Mouse (Mus musculus) right cerebral cortex, adult 18-20 months (tissue): ENCODE data around the gene Fastkd1.
"Not testable (repeated sequence)": the region's sequence is repeated elsewhere in the genome, so short reads cannot be mapped to it uniquely, and the experiment has no call there.

Source experiments
- DNase-seq: peaks from one replicate; pipeline ENCODE4 v3.0.0; 2022; ENCODE audit warnings: mixed read lengths

The Fastkd1 gene

GRCm38 (mm10) chr2:69668414-69668813 is 44.9 kb downstream of the Fastkd1 start:
- DNase-seq, result no peak

GRCm38 (mm10) chr2:69667656-69668055 is 45.7 kb downstream of the Fastkd1 start:
- no peak for DNase-seq

- DNase-seq, result no peak
Measured at GRCm38 (mm10) chr2:69663827-69664476, 49.4 kb downstream of the Fastkd1 start.

- DNase-seq, result no peak
Measured at GRCm38 (mm10) chr2:69659326-69659725, 54.0 kb downstream of the Fastkd1 start.

- no peak for DNase-seq
Measured at GRCm38 (mm10) chr2:69649716-69650115, 63.6 kb downstream of the Fastkd1 start.

GRCm38 (mm10) chr2:69646726-69647490 is 66.4 kb downstream of the Fastkd1 start, which contains the start of gene Bbs5:
Gene Bbs5, plus strand, starts transcription at chr2:69647171.
- peak; percentile 96 for DNase-seq

GRCm38 (mm10) chr2:69644968-69645617 is 68.2 kb downstream of the Fastkd1 start:
- no peak for DNase-seq

- DNase-seq, result no peak
Measured at GRCm38 (mm10) chr2:69640100-69640499, 73.2 kb downstream of the Fastkd1 start.

- DNase-seq, result not testable (repeated sequence)
Measured at GRCm38 (mm10) chr2:69637989-69638388, 75.3 kb downstream of the Fastkd1 start.
